Mouse (Mus musculus): Measurements from ENCODE around the gene Muc4.

Muc4 gene

DNA sequence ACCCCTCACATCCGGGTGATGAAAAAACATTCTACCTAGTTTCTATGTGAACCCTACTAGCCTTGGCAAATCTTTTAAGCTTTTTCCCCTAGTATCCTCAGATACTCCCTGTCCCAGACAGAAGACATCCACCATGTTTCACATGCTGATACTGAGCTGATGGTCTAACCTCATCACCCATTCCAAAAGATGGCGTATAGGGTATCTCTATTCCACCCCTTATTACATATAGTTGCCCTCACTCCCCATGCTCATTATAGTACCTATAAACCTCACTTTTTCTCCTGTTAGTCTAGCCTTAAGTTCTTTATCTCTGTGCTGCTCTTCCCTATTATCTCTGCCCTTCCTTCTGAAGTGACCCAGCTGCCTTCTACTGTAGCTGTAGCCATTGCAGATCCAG, at the start of gene Muc4:
Muc4 (plus strand) TSS at position 301 of the 400 bp plus-strand sequence.
- in situ Hi-C loops (cut with MboI; ENCODE audit: unreplicated experiment in 2 of 2), result no loop called here

DNA sequence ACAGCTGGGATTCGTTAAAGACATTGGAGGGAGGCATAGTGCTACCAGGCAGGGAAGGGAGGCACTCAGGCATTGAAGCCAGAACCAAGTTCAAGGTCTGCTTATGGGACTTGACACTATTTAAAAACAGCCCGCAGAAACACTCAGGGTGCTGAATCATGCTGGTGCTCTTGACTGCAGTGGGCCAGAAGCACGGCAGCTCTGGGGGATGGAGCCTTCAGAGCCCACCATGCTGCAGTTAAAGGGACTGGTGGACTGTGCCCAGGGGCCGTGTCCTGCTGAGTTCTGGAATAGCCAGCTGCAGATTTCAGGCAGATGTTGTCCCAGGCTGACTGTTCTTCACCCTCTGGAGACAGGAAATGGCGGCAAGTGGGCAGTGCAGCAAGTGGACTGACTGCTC, 49.7 kb upstream of the Muc4 start:
- in situ Hi-C loops (cut with MboI; ENCODE audit: unreplicated experiment in 2 of 2), result loop anchor here in 1 of 2 experiments (5.0 kb wide), 3 partner anchors 54 to 429 kb away; no protein-coding TSS in a partner anchor

DNA sequence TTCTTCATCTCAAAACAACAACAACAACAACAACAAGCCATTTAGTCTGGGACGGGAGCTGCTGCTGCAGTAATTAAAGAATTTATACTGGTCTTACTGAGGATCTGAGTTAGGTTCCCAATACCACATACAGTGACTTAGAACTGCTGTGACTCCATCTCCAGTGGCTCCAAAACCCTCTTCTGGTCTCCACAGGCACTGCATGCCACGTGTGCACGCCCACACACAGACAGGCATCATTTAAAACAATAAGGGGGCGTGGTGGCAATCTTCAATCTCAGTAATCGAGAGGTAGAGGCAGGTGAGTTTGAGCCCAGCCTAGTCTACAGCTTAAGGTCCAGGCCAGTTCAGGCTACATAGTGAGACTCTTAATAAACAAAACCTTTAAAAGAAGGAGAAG, 48.5 kb upstream of the Muc4 start:
- in situ Hi-C loops (cut with MboI; ENCODE audit: unreplicated experiment in 2 of 2), result loop anchor here in 1 of 2 experiments (5.0 kb wide), 3 partner anchors 55 to 430 kb away; no protein-coding TSS in a partner anchor

DNA sequence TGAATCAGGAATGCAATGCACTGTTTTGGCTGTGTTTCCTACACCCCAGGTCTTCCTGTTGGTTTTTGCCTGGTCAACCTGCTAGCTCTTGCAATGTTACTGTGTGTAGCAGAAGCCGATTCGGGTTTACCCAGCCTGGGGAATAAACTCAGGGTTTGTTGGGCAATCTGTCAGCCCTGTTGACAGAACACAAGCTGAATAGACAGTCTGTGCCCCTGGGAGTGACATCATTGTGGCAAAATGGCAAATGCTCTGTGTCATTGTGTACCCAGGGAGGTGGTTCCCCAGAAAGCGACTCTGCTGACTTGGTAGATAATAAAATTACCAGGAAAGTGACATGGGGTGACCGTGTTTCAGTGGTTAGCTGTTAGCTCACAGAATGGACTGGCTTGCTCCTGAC, 46.9 kb upstream of the Muc4 start:
- in situ Hi-C loops (cut with MboI; ENCODE audit: unreplicated experiment in 2 of 2), result loop anchor here in 1 of 2 experiments (5.0 kb wide), 3 partner anchors 56 to 431 kb away; no protein-coding TSS in a partner anchor

DNA sequence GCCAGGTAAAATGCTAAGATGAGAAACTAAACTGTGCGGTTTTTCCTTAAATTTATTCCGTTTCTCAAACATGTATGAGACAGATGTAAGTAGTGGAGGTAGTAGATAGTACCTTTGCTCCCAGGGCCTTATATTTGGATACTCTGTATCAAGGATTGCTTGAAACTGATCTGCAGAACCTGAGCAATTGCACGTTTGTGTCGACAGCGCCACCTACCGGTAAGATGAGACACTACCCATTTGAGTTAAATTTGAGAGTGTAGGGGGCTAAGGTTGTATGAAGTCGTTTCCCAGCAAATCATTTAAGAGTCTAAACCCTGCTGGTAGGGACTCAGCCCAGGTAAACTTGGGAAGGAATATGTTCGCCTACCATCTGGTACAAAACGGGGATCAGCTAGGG, 46.2 kb upstream of the Muc4 start:
- in situ Hi-C loops (cut with MboI; ENCODE audit: unreplicated experiment in 2 of 2), result loop anchor here in 1 of 2 experiments (5.0 kb wide), 3 partner anchors 57 to 432 kb away; no protein-coding TSS in a partner anchor

DNA sequence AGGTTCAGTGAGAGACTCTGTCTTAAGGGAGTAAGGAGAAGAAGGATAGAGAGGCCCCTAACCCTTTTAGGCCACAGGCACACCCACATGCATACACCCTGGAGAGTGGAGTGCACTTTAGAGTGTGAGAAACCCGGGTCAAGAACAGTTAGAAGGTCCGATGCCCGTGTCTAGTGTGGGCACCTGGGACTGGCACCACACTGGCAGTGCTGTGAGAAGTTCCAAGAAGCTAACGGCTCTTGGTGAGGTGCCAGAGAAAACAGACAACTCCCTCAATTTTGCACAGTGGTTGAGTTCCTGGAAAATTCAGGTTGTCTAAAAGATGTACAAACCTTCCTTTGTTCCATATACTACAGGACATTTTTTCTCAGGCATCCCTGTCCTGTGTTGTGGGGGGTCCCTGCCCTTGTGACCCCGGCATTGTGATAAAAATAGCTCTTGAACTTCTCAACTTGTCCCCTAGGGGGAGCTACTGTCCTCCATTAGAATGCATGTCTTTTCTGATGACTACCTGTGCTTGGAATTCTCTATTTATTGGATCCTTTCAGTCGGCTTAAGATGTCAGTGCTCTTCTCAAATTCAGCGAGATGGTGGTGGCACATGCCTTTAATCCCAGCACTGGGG, 38.7 kb upstream of the Muc4 start:
- in situ Hi-C loops (cut with MboI; ENCODE audit: unreplicated experiment in 2 of 2), result loop anchor here in 1 of 2 experiments (10.0 kb wide), 2 partner anchors 458 to 762 kb away; partner anchors contain the start of gene Pigz

DNA sequence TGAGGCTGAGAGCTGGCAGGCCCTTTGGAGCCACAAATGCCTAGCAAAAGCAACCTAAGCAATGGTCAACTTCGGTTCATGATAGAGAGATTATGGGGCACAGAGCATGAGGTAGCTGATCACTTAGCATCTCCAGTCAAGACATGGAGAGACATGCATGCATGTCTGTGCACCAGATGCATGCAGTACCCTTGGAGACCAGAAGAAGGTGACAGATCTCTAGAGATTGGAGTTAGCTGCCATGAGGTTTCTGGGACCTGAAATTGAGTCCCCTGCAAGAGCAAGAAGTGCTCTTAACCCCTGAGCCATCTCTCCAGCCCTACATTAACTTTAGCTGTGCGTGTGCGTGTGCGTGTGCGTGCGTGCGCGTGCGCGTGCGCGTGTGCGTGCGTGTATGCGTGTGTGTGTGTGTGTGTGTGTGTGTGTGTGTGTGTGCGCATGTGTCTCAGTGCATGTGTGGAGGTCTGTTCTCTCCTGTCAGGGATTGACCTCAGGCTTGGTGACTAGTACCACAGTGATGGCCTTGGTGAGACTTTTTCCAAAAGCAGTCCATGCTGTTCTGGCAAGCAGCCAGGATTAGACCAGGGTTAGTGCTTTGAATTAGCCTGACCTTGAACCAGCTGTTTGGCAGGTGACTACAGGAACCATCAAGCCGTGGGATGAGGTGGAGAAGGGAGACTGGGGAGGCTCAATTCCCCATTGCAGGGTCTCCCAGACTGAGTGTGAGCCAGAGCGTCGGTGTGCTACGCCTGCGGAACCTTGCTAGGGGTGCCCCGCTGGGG, 37.8 kb upstream of the Muc4 start:
- in situ Hi-C loops (cut with MboI; ENCODE audit: unreplicated experiment in 2 of 2), result loop anchor here in 1 of 2 experiments (10.0 kb wide), 2 partner anchors 457 to 763 kb away; partner anchors contain the start of gene Pigz

DNA sequence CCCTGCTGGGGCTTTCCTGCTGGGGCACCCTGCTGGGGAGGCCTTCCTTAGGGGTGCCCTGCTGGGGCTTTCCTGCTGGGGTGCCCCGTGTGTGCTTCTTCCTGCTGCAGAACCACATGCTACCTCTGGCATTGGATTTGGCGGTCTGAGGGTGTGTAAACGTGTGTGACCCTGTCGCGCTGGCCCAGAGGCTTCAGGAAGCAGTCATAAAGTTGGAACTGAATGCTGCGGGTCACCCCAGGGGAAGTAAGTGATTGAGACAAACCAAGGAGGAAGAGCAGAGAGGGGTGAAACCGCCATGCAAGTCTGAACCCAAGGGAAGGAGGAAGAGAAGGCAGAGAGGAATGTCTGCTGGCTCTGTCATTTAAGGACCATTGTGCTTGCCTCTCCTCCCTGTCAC, 37.1 kb upstream of the Muc4 start:
- in situ Hi-C loops (cut with MboI; ENCODE audit: unreplicated experiment in 2 of 2), result loop anchor here in 1 of 2 experiments (10.0 kb wide), 2 partner anchors 456 to 764 kb away; partner anchors contain the start of gene Pigz

DNA sequence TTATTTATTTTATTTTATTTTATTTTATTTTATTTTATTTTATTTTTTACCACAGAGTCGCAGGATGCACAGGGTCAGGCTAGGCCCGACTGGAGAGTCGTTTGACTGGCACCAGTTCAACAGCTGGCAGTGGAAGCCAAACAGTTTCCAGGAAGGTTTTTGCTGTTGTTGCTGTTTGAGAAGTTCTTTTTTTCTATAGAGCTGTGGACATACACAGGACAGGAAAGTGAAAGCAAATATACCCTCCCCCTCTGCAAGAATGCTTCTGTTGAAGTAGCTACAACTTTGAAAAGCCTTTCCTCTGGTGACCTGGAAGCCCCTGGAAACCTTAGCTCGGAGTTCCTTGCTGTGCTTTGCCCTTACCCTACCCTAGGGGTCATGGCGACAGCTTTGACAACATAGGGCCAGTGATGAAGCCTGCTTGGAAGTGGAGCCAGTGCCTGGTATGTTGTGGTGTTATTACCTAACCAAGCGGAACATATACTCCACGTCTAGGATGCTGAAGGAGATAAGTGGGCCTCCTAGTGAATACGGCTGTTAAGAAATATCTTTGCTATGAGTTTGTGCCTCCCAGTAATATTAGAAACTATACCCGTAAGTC, 32.3 kb upstream of the Muc4 start:
- in situ Hi-C loops (cut with MboI; ENCODE audit: unreplicated experiment in 2 of 2), result loop anchor here in 1 of 2 experiments (10.0 kb wide), 1 partner anchor 451 kb away; no protein-coding TSS in a partner anchor

DNA sequence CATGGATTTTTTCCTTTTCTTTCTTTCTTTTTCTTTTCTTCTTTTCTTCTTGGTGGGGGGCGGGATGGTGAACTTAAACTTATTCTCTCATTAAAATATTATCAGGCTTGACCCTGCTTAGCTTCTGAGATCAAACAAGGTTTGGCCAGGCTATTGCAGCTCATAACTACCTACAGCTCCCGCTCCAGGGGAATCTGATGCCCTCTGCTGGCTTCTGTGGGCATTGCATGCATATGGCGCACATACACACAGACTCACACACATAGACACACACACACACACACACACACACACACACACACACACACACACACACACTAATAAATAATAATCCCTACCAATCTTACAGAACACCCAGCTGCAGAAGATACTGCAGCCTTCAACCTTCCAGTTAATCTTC, 30.1 kb upstream of the Muc4 start:
- in situ Hi-C loops (cut with MboI; ENCODE audit: unreplicated experiment in 2 of 2), result loop anchor here in 1 of 2 experiments (10.0 kb wide), 1 partner anchor 449 kb away; no protein-coding TSS in a partner anchor

DNA sequence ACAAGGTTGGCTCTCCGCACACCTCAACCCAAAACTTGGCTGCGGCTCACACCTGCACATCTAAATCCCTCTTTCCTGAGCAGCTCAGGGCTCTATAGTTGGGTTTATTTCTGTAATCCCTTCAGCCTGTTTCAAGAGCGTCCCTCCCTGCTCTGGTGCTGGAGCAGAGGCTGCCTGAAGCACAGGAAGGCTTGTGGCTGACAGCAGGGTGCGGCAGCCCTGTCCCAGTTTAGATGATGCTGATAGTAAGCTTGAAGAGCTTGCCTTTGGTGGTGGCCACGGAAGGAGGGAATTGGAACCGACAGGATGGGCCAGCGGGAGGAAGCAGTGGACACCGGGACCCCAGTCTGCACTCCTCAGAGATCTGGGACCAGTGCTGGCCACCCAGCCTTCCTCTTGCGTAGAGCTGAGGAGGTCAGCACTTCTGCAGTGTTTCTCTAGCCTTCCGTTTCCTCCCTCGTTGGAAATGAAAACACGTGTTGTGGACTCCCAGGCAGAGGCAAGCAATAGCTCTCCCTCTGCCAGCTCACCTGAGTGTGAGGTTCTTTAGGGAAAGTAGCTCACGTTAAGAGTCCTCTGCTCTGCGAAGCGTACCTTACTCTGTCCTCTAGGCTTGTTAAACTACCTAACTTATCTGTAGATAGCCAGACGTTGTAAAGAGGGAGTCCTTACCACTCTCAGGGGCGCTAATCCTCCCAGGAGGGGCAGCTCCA, 28.4 kb upstream of the Muc4 start:
- in situ Hi-C loops (cut with MboI; ENCODE audit: unreplicated experiment in 2 of 2), result loop anchor here in 1 of 2 experiments (10.0 kb wide), 1 partner anchor 448 kb away; no protein-coding TSS in a partner anchor

DNA sequence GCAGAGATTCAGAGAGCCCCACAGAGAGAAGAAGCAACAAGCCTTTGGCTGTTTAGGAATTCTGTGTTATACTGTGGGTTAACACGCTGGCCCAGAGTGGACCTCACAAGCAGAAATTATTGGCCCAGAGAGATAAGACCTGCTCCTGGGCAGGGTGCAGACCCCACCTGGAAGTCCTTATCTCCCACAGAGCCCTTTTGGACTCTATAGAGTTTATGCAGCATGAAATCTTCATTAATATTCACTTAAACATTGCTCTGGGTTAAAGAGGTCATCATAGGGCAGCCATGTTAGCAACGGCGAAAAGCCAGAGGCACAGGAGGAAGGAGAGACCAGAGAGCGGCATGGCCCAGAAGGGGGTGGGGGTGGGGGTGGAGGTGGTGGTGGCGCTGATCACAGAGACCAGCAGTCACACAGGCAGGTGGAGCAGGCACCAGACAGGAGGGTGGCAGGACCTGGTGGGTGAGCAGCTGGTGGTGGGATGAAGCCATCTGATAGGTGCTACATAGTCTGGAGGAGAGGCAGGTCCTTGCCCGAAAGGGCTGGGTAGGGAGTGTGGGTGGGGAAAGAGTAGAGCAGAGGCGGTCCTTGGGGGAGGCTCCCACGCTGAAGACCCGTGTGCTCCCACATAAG, 27.7 kb upstream of the Muc4 start:
- in situ Hi-C loops (cut with MboI; ENCODE audit: unreplicated experiment in 2 of 2), result loop anchor here in 1 of 2 experiments (10.0 kb wide), 1 partner anchor 447 kb away; no protein-coding TSS in a partner anchor

DNA sequence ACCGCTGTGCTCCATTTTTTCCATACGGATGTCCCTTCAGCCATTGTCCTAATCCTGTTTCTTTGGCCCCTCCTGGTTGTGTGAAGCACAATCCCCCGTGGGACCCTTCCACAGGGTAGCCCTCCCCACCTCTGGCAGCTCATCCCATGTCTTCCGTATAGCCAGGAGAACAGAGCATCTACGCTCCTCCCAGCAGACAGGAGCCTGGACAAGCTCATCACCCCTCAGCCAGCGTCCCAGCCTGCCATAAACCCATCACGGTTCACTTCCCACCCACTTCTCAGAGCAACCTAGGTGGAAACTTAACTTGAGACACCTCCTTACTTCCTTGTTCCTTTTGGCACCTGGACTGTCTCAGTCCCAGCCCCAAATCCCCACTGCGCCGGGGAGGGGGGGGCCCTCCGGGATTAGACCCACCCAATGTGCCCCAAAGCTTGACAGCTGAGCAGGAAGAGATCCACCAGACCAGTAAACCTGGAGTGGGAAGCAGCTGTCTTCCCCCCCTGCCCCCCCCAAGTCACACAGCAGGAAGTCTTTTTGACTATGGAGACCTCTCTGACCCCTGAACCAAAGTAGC, 27.1 kb upstream of the Muc4 start:
- in situ Hi-C loops (cut with MboI; ENCODE audit: unreplicated experiment in 2 of 2), result loop anchor here in 1 of 2 experiments (10.0 kb wide), 1 partner anchor 446 kb away; no protein-coding TSS in a partner anchor

DNA sequence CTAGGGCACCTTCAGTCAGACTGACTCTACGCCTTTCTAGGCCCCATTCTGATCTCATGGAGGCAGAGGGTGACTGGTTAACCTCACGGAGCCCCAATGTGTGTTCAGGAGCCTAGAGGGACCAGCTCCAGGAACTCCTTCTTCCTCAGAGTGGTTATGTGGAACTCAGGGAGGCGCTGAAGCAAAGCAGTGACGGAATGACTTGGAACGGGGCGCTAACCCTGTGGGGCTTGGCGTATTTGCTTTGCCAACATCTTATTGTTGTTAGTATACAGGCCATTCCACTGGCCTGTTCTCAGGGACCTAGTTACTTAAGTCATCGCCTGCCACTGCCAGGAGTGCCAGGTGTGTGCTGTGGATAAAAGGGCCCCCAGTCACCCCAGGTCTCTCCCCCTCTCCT, 26.6 kb upstream of the Muc4 start:
- in situ Hi-C loops (cut with MboI; ENCODE audit: unreplicated experiment in 2 of 2), result loop anchor here in 1 of 2 experiments (10.0 kb wide), 1 partner anchor 446 kb away; no protein-coding TSS in a partner anchor

DNA sequence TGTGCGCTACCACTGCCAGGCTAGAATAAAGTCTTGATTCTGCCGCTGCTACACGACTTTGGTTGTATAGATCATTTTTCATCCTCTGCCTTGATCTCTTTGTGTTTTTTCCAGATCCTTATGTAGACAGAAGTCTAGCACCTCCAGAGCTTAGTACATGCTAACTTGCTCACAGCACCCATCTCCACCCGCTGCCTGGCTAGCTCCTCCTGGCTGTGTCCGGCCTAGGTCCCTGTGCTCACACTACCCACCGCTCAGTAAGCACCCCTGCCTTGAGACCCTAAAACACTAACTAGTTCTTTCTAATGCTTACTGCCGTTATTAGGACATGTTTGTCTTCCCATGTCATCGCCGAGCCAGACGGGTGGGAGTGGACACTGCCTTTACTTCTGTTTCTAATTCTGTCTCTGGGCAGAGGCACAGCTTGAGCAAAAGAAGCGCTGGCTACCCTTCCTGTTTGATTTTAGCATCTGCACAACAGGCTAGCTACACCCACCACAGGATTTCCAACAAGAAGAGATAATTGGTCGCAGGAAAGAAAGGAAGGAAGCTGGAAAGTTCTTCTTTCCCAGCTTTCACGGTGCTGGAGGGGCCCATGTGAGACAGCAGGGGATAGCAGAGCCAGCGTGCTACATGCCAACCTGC, 25.1 kb upstream of the Muc4 start:
- in situ Hi-C loops (cut with MboI; ENCODE audit: unreplicated experiment in 2 of 2), result no loop called here

DNA sequence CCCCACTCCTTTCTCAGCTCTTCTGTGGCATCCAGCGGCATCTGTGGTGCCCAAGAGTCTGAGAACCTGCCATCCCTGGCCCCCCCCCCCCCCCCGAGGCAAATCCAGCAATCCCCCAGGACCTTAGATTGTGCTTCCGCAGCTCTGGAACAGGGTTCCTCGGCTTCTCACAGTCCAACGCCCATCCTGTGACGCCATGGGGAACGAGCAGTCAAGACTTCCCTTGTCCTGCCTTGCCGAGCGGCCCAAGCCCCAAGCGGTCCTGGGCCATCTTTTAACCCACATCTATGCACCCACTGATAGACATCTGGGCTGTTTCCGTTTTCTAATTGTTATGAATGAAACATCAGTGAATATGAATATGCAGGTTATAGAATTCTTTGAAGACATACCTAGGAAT, 23.5 kb upstream of the Muc4 start:
- in situ Hi-C loops (cut with MboI; ENCODE audit: unreplicated experiment in 2 of 2), result no loop called here

DNA sequence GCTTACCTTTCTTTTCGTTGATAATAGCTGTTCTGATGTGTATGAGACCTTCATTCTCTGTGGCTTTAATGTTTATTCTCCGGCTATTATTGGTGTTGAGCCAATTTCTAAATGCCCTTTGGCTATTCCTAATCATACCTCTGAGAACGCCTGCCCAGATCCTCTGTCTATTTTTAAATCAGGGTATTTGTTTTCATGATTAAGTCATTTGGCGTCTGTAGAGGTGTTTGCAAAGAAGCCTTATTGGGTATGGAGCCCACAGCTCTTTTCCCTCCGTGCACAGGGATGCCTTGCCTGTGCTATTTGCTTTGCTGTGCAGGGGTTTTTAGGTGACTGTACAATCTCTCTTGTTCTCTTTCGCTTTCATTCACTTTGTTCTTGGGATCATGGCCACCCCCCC, 22.1 kb upstream of the Muc4 start:
- in situ Hi-C loops (cut with MboI; ENCODE audit: unreplicated experiment in 2 of 2), result no loop called here

DNA sequence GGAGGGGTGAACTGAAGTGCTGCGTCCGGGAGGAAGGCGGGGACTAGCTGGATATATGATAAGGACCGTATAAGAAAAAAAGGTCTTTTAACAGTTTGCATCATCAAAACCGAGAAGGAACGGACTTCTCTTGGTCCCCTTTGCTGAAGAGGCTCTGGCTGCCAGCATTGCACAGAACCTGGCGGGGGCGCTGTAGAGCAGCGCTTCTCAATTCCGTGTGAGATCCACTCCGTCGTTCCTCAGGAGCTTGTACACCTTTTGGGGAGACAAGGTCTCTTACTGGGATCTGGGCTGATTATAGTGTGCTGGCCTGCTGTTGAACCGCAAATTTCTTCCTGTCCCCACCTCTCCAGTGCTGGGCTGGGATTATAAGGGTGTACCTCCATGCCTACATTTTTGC, 20.3 kb upstream of the Muc4 start:
- in situ Hi-C loops (cut with MboI; ENCODE audit: unreplicated experiment in 2 of 2), result no loop called here

DNA sequence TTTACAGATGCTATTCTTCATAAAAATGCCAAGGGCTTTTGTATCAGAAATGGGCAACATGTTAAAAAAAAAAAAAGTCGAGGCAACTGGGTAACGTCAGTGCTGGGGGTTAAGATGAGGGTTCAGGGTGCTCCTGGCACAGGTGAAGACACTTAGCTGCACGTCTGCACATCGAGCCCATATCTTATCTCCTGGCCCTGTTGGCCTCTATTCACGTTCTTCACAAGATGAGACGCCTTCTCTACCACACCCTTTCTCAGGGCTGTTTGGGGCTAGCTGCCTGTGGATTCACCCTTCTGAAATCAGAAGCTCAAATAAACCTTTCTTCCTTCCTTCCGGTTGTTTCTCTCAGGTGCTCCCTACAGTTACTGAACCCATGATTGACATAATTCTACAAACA, 12.5 kb upstream of the Muc4 start:
- in situ Hi-C loops (cut with MboI; ENCODE audit: unreplicated experiment in 2 of 2), result no loop called here

Data from v-Abl transformed pro-B cells (cell line).